Mouse (Mus musculus) MEL (cell line): Measurements from ENCODE around the gene Rp9. TPM values are rescaled to one million over a fixed set of nuclear protein-coding genes. Genes with fewer than 3 reads are reported as not detected.

ENCODE experiments used
- DNase-seq: peaks from one replicate; pipeline ENCODE4 v3.0.0; 2011; ENCODE audit warnings: low read depth, low spot score
- H3K27ac ChIP-seq: 2 replicates; pipeline ENCODE4 v1.5.1; 2012; ENCODE audit warnings: low read depth, mild to moderate bottlenecking, control low read depth, low read length, moderate library complexity; ENCODE audit not compliant: control insufficient read depth
- H3K27me3 ChIP-seq, 2 experiments: fragments of 150-350 bp in 1 of 2; sonication (generic) in 1 of 2; 2 replicates each; pipeline ENCODE4 v1.6.1; 2012; ENCODE audit warnings: low read length in 2 of 2, mild to moderate bottlenecking in 2 of 2, improper control_type of control experiment in 1 of 2, moderate library complexity in 1 of 2; ENCODE audit not compliant: insufficient read depth in 2 of 2, control insufficient read depth in 1 of 2
- H3K36me3 ChIP-seq, 2 experiments: 2 replicates each; pipeline ENCODE4 v1.6.1; 2012 to 2014; ENCODE audit warnings: low read length in 2 of 2, improper control_type of control experiment in 1 of 2, inconsistent platforms in 1 of 2, mild to moderate bottlenecking in 1 of 2; ENCODE audit not compliant: insufficient read depth in 2 of 2, control insufficient read depth in 1 of 2
- H3K4me1 ChIP-seq, 2 experiments: fragments of 150-350 bp in 1 of 2; sonication (generic) in 1 of 2; 2 replicates each; pipeline ENCODE4 v1.6.1; 2012; ENCODE audit warnings: low read length in 2 of 2, improper control_type of control experiment in 1 of 2, mild to moderate bottlenecking in 1 of 2; ENCODE audit not compliant: insufficient read depth in 2 of 2, control insufficient read depth in 1 of 2
- H3K4me3 ChIP-seq, 2 experiments: fragments of 150-350 bp in 1 of 2; sonication (generic) in 1 of 2; 2 replicates each; pipeline ENCODE4 v1.5.1; 2012; ENCODE audit warnings: low read depth in 2 of 2, low read length in 2 of 2, mild to moderate bottlenecking in 2 of 2, moderate library complexity in 2 of 2, control low read depth in 1 of 2, improper control_type of control experiment in 1 of 2; ENCODE audit not compliant: control insufficient read depth in 1 of 2, insufficient read depth in 1 of 2
- H3K79me2 ChIP-seq: 2 replicates; pipeline ENCODE4 v1.6.1; 2012; ENCODE audit warnings: mild to moderate bottlenecking, low read length, moderate library complexity; ENCODE audit not compliant: control insufficient read depth, poor library complexity, insufficient read depth
- H3K9ac ChIP-seq: 2 replicates; pipeline ENCODE4 v1.6.1; 2012; ENCODE audit warnings: low read depth, mild to moderate bottlenecking, control low read depth, low read length, moderate library complexity; ENCODE audit not compliant: control insufficient read depth, poor library complexity, severe bottlenecking
- H3K9me3 ChIP-seq: fragments of 150-350 bp; sonication (generic); replicated peaks from 2 replicates; pipeline ENCODE4 v1.6.1; 2012; ENCODE audit warnings: mild to moderate bottlenecking, low read length, improper control_type of control experiment, moderate library complexity; ENCODE audit not compliant: insufficient read depth
- CHD2 ChIP-seq: IDR thresholded peaks from 2 replicates; pipeline ENCODE4 v1.6.1; 2011; ENCODE audit warnings: low read length, improper control_type of control experiment
- CTCF ChIP-seq, 3 experiments: IDR thresholded peaks in 2 of 3; conservative IDR thresholded peaks in 1 of 3; 2 replicates each; pipeline ENCODE4 v1.5.1; 2011 to 2012; ENCODE audit warnings: low read length in 3 of 3, low read depth in 2 of 3, mild to moderate bottlenecking in 2 of 3, improper control_type of control experiment in 1 of 3, inconsistent platforms in 1 of 3, mixed read lengths in 1 of 3, moderate library complexity in 1 of 3; ENCODE audit not compliant: control insufficient read depth in 1 of 3, insufficient read depth in 1 of 3, poor library complexity in 1 of 3, severe bottlenecking in 1 of 3
- EP300 ChIP-seq, 2 experiments: IDR thresholded peaks; 2 replicates each; pipeline ENCODE4 v1.6.1; 2011; ENCODE audit warnings: improper control_type of control experiment in 2 of 2, low read length in 2 of 2, low read depth in 1 of 2, mild to moderate bottlenecking in 1 of 2
- ETS1 ChIP-seq: IDR thresholded peaks from 2 replicates; pipeline ENCODE4 v1.6.1; 2012; ENCODE audit warnings: low read depth, mild to moderate bottlenecking, inconsistent platforms, low read length, improper control_type of control experiment, moderate library complexity
- GABPA ChIP-seq: IDR thresholded peaks from 2 replicates; pipeline ENCODE4 v1.6.1; 2012; ENCODE audit warnings: low read depth, mild to moderate bottlenecking, inconsistent platforms, low read length, improper control_type of control experiment, moderate library complexity
- GATA1 ChIP-seq: IDR thresholded peaks from 2 replicates; pipeline ENCODE4 v1.6.1; 2011; ENCODE audit warnings: low read depth, low read length, improper control_type of control experiment
- KAT2A ChIP-seq: conservative IDR thresholded peaks from 2 replicates; pipeline ENCODE4 v1.6.1; 2012; ENCODE audit warnings: low read depth, low read length, improper control_type of control experiment, inconsistent platforms
- MAX ChIP-seq: IDR thresholded peaks from 2 replicates; pipeline ENCODE4 v1.6.1; 2011; ENCODE audit warnings: low read length, improper control_type of control experiment
- MEF2A ChIP-seq: IDR thresholded peaks from 2 replicates; pipeline ENCODE4 v1.6.1; 2014; ENCODE audit warnings: low read depth, mild to moderate bottlenecking, inconsistent platforms, low read length, improper control_type of control experiment; ENCODE audit not compliant: poor library complexity, insufficient replicate concordance, severe bottlenecking; ENCODE audit errors: extremely low read depth
- MXI1 ChIP-seq: IDR thresholded peaks from 2 replicates; pipeline ENCODE4 v1.6.1; 2011; ENCODE audit warnings: mild to moderate bottlenecking, low read depth, low read length, improper control_type of control experiment
- MYB ChIP-seq: IDR thresholded peaks from 2 replicates; pipeline ENCODE4 v1.6.1; 2011; ENCODE audit warnings: mild to moderate bottlenecking, low read depth, low read length, improper control_type of control experiment
- MYC ChIP-seq: IDR thresholded peaks from 2 replicates; pipeline ENCODE4 v1.6.1; 2011; ENCODE audit warnings: low read depth, mild to moderate bottlenecking, low read length, improper control_type of control experiment, moderate library complexity
- POLR2AphosphoS2 ChIP-seq: IDR thresholded peaks from 2 replicates; pipeline ENCODE4 v1.6.1; 2011; ENCODE audit warnings: low read length, improper control_type of control experiment
- RAD21 ChIP-seq: IDR thresholded peaks from 2 replicates; pipeline ENCODE4 v1.6.1; 2011; ENCODE audit warnings: mild to moderate bottlenecking, low read depth, low read length, improper control_type of control experiment
- RCOR1 ChIP-seq: IDR thresholded peaks from 2 replicates; pipeline ENCODE4 v1.6.1; 2012; ENCODE audit warnings: low read depth, mild to moderate bottlenecking, inconsistent platforms, low read length, improper control_type of control experiment
- SIN3A ChIP-seq: IDR thresholded peaks from 2 replicates; pipeline ENCODE4 v1.6.1; 2012; ENCODE audit warnings: low read length, improper control_type of control experiment, inconsistent platforms
- TAL1 ChIP-seq: IDR thresholded peaks from 2 replicates; pipeline ENCODE4 v1.6.1; 2012; ENCODE audit warnings: mild to moderate bottlenecking, inconsistent platforms, low read length, moderate library complexity, mixed read lengths
- TBP ChIP-seq: IDR thresholded peaks from 2 replicates; pipeline ENCODE4 v1.8.0; 2011; ENCODE audit warnings: low read depth, low read length, improper control_type of control experiment
- UBTF ChIP-seq: IDR thresholded peaks from 2 replicates; pipeline ENCODE4 v1.6.1; 2012; ENCODE audit warnings: low read depth, mild to moderate bottlenecking, inconsistent platforms, low read length, improper control_type of control experiment, moderate library complexity, borderline replicate concordance; ENCODE audit not compliant: insufficient read depth
- USF1 ChIP-seq: IDR thresholded peaks from 2 replicates; pipeline ENCODE4 v1.6.1; 2014; ENCODE audit warnings: low read depth, mild to moderate bottlenecking, inconsistent platforms, low read length, improper control_type of control experiment, moderate library complexity
- ZC3H11A ChIP-seq: IDR thresholded peaks from 2 replicates; pipeline ENCODE4 v1.6.1; 2012; ENCODE audit warnings: low read depth, mild to moderate bottlenecking, inconsistent platforms, low read length, improper control_type of control experiment
- ZKSCAN1 ChIP-seq: IDR thresholded peaks from 2 replicates; pipeline ENCODE4 v1.6.1; 2012; ENCODE audit warnings: low read depth, mild to moderate bottlenecking, inconsistent platforms, low read length, improper control_type of control experiment, moderate library complexity
- ZMIZ1 ChIP-seq: IDR thresholded peaks from 2 replicates; pipeline ENCODE4 v1.6.1; 2012; ENCODE audit warnings: low read depth, mild to moderate bottlenecking, inconsistent platforms, low read length, improper control_type of control experiment, moderate library complexity
- ZNF384 ChIP-seq: IDR thresholded peaks from 2 replicates; pipeline ENCODE4 v1.6.1; 2012; ENCODE audit warnings: low read depth, mild to moderate bottlenecking, inconsistent platforms, low read length, improper control_type of control experiment
- polyA plus RNA-seq, 2 experiments: library from polyadenylated mRNA; stranded (reverse) in 1 of 2; unstranded in 1 of 2; fragments of >175 nt in 1 of 2; fragments of >200 nt in 1 of 2; gene quantifications; 2 replicates each; pipeline versions ENCODE4 v1.2.1 to v1.2.4; 2012; ENCODE audit warnings: low replicate concordance in 2 of 2, low read depth in 1 of 2; ENCODE audit not compliant: insufficient read length in 2 of 2, insufficient read depth in 1 of 2, missing spikeins in 1 of 2
- total RNA-seq: library from RNA; depleted of rRNA; stranded (reverse); fragments of 300-350 nt; gene quantifications from 2 replicates; pipeline ENCODE4 v1.2.3, GENCODE M21; 2012

Gene Rp9
- total and polyA plus RNA-seq, 3 experiments, result 225 to 417 (median 405) TPM

DNA sequence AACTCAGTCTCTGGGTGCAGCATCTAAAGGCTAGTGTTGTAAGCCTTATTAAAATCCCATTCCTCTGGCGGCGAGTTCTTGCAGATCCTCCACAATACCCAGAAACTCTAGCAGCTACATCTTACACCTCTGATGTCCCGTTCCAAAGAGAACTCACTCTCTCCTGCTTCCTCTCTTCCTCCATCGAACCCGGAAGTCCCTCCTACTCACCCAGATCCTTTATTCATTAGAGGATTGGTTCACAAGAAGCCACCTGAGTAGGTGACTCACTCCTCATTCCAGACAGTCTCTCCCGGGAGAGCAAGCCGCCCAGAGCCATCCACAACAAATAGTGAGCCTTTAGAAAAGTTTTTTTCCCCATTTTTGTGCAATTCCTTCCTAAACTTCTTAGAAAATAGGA is 16.7 kb upstream of the Rp9 start:
- Histone ChIP-seq H3K9me3 (no peaks in the 10 kb centered on the region), H3K79me2 (no peaks in the 10 kb centered on the region), H3K4me3 (no peak overlapping the region), H3K4me1 (peaks cover 0 to 8% of the 10 kb centered on the region in 2 experiments; a peak in 1 of 4 replicates), H3K27ac (no peak overlapping the region), H3K36me3 (no peaks in the 10 kb centered on the region; a peak in 1 of 4 replicates), H3K27me3 (no peaks in the 10 kb centered on the region), H3K9ac (no peak overlapping the region)
- no peak for DNase-seq
- TF ChIP-seq TBP (no peak), SIN3A (no peak), MEF2A (no peak), EP300 (IDR thresholded peaks at IDR 0.05; ENCODE audit: low read depth in 1 of 2, low read length in 2 of 2) (no peak), KAT2A (no peak), USF1 (no peak), ZC3H11A (no peak), ZKSCAN1 (no peak), POLR2AphosphoS2 (no peak), TAL1 (no peak)

DNA sequence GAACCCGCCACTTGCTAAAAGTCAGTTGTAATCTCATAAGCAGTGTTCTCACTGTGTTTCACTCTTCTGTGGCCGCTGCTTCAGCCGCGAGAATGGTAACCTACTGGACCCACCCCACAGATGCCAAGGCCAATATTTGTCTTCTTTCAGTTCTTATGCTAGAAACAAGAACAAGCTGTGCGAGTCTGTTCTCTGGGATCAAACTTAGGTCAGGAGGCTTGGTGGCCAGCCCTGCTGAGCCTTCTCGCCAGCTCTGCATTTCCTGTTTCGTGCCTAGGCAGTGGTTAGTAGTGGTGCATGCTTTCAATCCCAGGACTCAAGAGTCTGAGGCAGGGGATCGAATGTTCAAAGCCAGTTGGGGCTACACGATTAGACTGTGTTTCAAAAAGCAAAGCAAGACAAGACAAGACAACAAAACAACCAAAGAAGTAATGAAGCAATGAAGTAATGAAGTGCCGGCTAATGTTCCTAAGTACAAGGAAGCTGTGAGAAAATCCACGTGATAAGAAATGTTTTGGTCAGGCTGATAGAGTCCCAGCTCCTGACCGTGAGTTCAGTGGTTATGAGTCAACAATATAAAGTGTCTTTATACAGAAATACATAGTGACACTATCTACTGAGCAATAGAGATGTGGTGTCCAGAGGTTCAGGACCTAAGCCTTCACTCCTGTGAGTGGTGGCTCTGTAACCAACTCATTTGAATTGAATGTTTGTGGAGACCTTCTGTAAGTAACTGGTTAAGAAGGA is 15.2 kb upstream of the Rp9 start:
- Histone ChIP-seq H3K27me3 (no peaks in the 10 kb centered on the region), H3K4me1 (peaks cover 0 to 8% of the 10 kb centered on the region in 2 experiments; a peak in 1 of 4 replicates)
- no peak for TF ChIP-seq MYC
- no peak for TF ChIP-seq ETS1
- 0 out of 2 replicates have a peak, but pooled peaks have one; percentile 4 for TF ChIP-seq ZC3H11A
- TF ChIP-seq, all 39 proteins: peak for 1
- Histone ChIP-seq H3K27ac (no peak overlapping the region), H3K36me3 (no peaks in the 10 kb centered on the region; a peak in 1 of 4 replicates), H3K79me2 (no peaks in the 10 kb centered on the region), H3K9me3 (no peaks in the 10 kb centered on the region), H3K9ac (no peak overlapping the region), H3K4me3 (no peak overlapping the region)
- no peak for DNase-seq

DNA sequence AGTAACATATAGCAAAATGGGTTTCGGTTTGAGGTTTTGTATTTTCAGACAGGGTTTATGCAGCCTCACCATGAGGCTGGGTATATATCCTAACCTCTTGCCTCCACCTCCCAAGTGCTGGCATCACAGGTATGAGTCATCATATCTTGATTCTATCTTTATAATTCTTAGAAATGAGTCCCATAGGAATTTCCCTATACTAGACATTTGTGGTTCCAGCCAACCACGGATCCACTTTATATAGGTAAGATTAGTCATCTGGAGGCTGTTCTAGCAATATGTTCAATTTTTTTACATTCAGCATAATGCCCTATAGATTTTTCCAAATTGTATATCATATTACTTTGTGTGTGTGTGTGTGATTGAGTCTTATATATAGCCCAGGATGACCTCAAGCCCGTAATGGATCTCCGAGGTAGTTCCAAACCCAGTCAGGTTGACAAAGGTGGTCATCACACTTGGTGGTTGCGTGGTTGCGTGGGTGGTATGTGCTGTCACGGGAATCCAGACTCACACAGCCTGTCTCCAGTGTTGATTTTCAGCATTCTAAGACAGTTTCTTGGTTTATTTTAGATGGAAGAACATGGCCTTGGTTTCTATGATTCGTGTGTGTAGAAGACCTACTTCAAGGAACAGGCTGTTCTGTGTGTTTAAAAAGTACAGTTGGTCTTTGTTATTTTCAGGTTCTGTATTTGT is 14.5 kb upstream of the Rp9 start:
- no peak overlapping the region for H3K27ac ChIP-seq
- no peaks in the 10 kb centered on the region; a peak in 1 of 4 replicates for H3K36me3 ChIP-seq
- H3K79me2 ChIP-seq, result no peaks in the 10 kb centered on the region
- DNase-seq, result no peak
- peaks cover 0 to 8% of the 10 kb centered on the region in 2 experiments; a peak in 1 of 4 replicates for H3K4me1 ChIP-seq
- H3K4me3 ChIP-seq, result no peak overlapping the region
- H3K9ac ChIP-seq, result no peak overlapping the region
- no peaks in the 10 kb centered on the region for H3K27me3 ChIP-seq
- H3K9me3 ChIP-seq, result no peaks in the 10 kb centered on the region
- no peak for TF ChIP-seq RAD21
- no peak for TF ChIP-seq ZNF384
- TF ChIP-seq ZC3H11A, result no peak
- TF ChIP-seq MYB, result no peak
- no peak for TF ChIP-seq UBTF
- no peak for TF ChIP-seq MXI1
- TF ChIP-seq ZMIZ1, result no peak
- TF ChIP-seq SIN3A, result no peak
- TF ChIP-seq CTCF (IDR thresholded peaks at IDR 0.05 in 2 of 3, conservative IDR thresholded peaks at IDR 0.05 in 1 of 3; ENCODE audit: control insufficient read depth in 1 of 3, insufficient read depth in 1 of 3, low read depth in 2 of 3, low read length in 3 of 3, poor library complexity in 1 of 3, severe bottlenecking in 1 of 3), result no peak
- TF ChIP-seq CHD2, result no peak
- no peak for TF ChIP-seq ZKSCAN1
- TF ChIP-seq MAX, result no peak
- TF ChIP-seq TAL1, result no peak
- no peak for TF ChIP-seq RCOR1
- no peak for TF ChIP-seq GABPA
- TF ChIP-seq ETS1, result no peak
- no peak for TF ChIP-seq GATA1
